Mouse (Mus musculus): ENCODE measurements around the gene Degs1. TPM values are rescaled to one million over a fixed set of nuclear protein-coding genes. Genes with fewer than 3 reads are reported as not detected.
A peak's percentile ranks its signal among the peaks of the same experiment; 100 is the strongest.

Degs1 gene
- polyA plus RNA-seq, 1 experiment from 2014 or later, result 169 TPM

DNA sequence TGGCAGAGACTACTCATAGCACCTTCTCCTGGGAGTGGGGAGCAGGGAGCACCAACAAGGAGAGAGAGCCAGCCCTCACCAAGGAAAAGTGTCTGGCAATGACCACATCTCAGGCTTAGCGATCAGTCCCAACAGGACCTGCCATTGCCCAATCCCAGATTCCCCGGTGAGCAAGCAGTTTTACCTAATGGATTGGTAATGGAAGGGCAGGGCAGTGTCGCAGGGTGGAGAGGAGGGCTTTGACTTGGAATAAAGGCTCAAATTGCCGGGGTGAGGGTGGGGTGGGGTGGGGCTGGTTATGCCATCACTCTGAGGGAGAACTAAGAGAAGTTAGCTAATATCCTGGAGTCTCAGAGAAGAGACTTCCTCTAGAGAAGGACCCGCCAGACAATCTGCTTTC, 11.0 kb downstream of the Degs1 start:
- Histone ChIP-seq H3K27me3 (ENCODE audit: insufficient read depth, low read length) (no peaks in the 10 kb centered on the region), H3K27ac (no peak overlapping the region), H3K4me1 (replicated peaks; ENCODE audit: insufficient read depth, low read length) (no peaks in the 10 kb centered on the region), H3K9ac (ENCODE audit: low read depth, low read length) (no peak overlapping the region), H3K4me2 (ENCODE audit: low read length) (no peak overlapping the region), H3K4me3 (replicated peaks; ENCODE audit: low read depth, low read length) (no peak overlapping the region), H3K36me3 (ENCODE audit: insufficient read depth, low read length) (peaks cover 8% of the 10 kb centered on the region; the same call in 1 of the 2 replicates), H3K9me3 (replicated peaks; ENCODE audit: low read length) (no peaks in the 10 kb centered on the region)
- DNase-seq (ENCODE audit: low spot score), result no peak
- ATAC-seq (replicated peaks; ENCODE audit: low FRiP score, low read depth), result no peak
- no peak for TF ChIP-seq CTCF (IDR thresholded peaks at IDR 0.05; ENCODE audit: low read depth)
- WGBS, result 68% methylated on average over 5 of the region's 5 CpGs

DNA sequence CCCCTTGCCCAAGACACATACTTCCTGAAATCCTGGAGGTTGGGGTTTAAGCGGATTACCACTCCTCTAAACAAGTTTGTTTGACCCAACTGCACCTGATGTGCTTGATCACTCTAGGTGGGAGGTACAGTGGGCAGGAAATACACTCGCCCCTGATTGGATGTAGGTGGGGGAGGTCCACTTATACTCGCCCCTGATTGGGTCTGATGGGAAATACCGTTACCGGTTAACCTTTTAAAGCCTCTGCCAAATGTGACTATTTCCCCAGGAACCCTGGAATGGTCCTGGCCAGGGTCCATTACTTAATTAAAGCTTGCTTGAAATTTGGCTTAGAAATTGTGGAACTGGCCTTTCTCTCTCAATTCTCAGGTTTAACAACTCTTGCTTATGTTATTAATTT, 11.5 kb downstream of the Degs1 start:
- H3K27ac ChIP-seq, result no peak overlapping the region
- ATAC-seq (replicated peaks; ENCODE audit: low FRiP score, low read depth) (peak; percentile 62), DNase-seq (ENCODE audit: low spot score) (no peak)
- H3K9ac ChIP-seq (ENCODE audit: low read depth, low read length), result no peak overlapping the region
- no peaks in the 10 kb centered on the region for H3K4me1 ChIP-seq (replicated peaks; ENCODE audit: insufficient read depth, low read length)
- H3K4me3 ChIP-seq (replicated peaks; ENCODE audit: low read depth, low read length), result no peak overlapping the region
- no peaks in the 10 kb centered on the region for H3K27me3 ChIP-seq (ENCODE audit: insufficient read depth, low read length)
- no peaks in the 10 kb centered on the region for H3K9me3 ChIP-seq (replicated peaks; ENCODE audit: low read length)
- 87% methylated on average over 5 of the region's 5 CpGs for WGBS
- H3K36me3 ChIP-seq (ENCODE audit: insufficient read depth, low read length), result peaks cover 8% of the 10 kb centered on the region; the same call in 1 of the 2 replicates
- TF ChIP-seq CTCF (IDR thresholded peaks at IDR 0.05; ENCODE audit: low read depth), result no peak
- H3K4me2 ChIP-seq (ENCODE audit: low read length), result no peak overlapping the region

DNA sequence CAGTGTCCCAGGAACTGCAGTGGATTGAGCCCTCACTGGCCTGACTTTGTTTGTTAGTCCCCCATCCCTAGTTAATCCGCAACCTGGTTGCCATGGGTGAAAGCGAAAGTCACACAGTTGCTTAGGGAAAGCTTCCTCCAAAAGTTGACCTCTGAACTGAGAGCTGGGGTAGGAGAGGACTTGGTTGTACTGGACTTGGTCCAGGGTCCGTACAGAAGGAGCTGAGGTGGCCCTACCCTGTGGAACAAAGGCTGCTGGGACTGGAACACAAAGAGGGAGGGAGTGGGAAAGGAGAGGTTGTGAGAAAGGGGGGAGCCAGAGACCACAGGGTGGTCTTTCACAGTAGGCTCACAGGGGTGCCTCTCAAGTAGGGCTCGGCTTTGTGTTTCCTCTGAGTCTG, 14.3 kb downstream of the Degs1 start:
- Histone ChIP-seq H3K27ac (peak overlapping the region; percentile 48), H3K36me3 (ENCODE audit: insufficient read depth, low read length) (0 out of 2 replicates have a peak, but pooled peaks cover 4% of the 10 kb centered on the region), H3K4me3 (replicated peaks; ENCODE audit: low read depth, low read length) (no peak overlapping the region), H3K4me2 (ENCODE audit: low read length) (no peak overlapping the region), H3K4me1 (replicated peaks; ENCODE audit: insufficient read depth, low read length) (no peaks in the 10 kb centered on the region), H3K9ac (ENCODE audit: low read depth, low read length) (no peak overlapping the region), H3K27me3 (ENCODE audit: insufficient read depth, low read length) (no peaks in the 10 kb centered on the region), H3K9me3 (replicated peaks; ENCODE audit: low read length) (no peaks in the 10 kb centered on the region)
- TF ChIP-seq CTCF (IDR thresholded peaks at IDR 0.05; ENCODE audit: low read depth), result no peak
- peak; percentile 91 for ATAC-seq (replicated peaks; ENCODE audit: low FRiP score, low read depth)
- 60% methylated on average over 4 of the region's 4 CpGs for WGBS
- DNase-seq (ENCODE audit: low spot score), result peak; percentile 39

- no peaks in the 10 kb centered on the region for H3K4me1 ChIP-seq (replicated peaks; ENCODE audit: insufficient read depth, low read length)
- H3K9me3 ChIP-seq (replicated peaks; ENCODE audit: low read length), result no peaks in the 10 kb centered on the region
- no peak overlapping the region for H3K9ac ChIP-seq (ENCODE audit: low read depth, low read length)
- ATAC-seq (replicated peaks; ENCODE audit: low FRiP score, low read depth), result no peak
- H3K27ac ChIP-seq, result no peak overlapping the region
- no peak for DNase-seq (ENCODE audit: low spot score)
- H3K36me3 ChIP-seq (ENCODE audit: insufficient read depth, low read length), result no peaks in the 10 kb centered on the region
- H3K27me3 ChIP-seq (ENCODE audit: insufficient read depth, low read length), result no peaks in the 10 kb centered on the region
- H3K4me2 ChIP-seq (ENCODE audit: low read length), result no peak overlapping the region
- TF ChIP-seq CTCF (IDR thresholded peaks at IDR 0.05; ENCODE audit: low read depth), result no peak
- no peak overlapping the region for H3K4me3 ChIP-seq (replicated peaks; ENCODE audit: low read depth, low read length)
- WGBS, result 93% methylated on average over 11 of the region's 11 CpGs
Measured at GRCm38 (mm10) chr1:182266028-182266525, 16.5 kb downstream of the Degs1 start.

GRCm38 (mm10) chr1:182256041-182256680, 26.4 kb downstream of the Degs1 start:
- no peak for TF ChIP-seq CTCF (IDR thresholded peaks at IDR 0.05; ENCODE audit: low read depth)
- H3K4me1 ChIP-seq (replicated peaks; ENCODE audit: insufficient read depth, low read length), result no peaks in the 10 kb centered on the region
- no peak overlapping the region for H3K4me3 ChIP-seq (replicated peaks; ENCODE audit: low read depth, low read length)
- H3K9me3 ChIP-seq (replicated peaks; ENCODE audit: low read length), result no peaks in the 10 kb centered on the region
- DNase-seq (ENCODE audit: low spot score) (no peak), ATAC-seq (replicated peaks; ENCODE audit: low FRiP score, low read depth) (no peak)
- 84% methylated on average over 11 of the region's 11 CpGs for WGBS
- no peak overlapping the region for H3K9ac ChIP-seq (ENCODE audit: low read depth, low read length)
- H3K36me3 ChIP-seq (ENCODE audit: insufficient read depth, low read length), result no peaks in the 10 kb centered on the region
- H3K4me2 ChIP-seq (ENCODE audit: low read length), result no peak overlapping the region
- no peaks in the 10 kb centered on the region for H3K27me3 ChIP-seq (ENCODE audit: insufficient read depth, low read length)
- H3K27ac ChIP-seq, result no peak overlapping the region

GRCm38 (mm10) chr1:182255031-182255430, 27.6 kb downstream of the Degs1 start:
- H3K9me3 ChIP-seq (replicated peaks; ENCODE audit: low read length), result no peaks in the 10 kb centered on the region
- no peak overlapping the region for H3K4me3 ChIP-seq (replicated peaks; ENCODE audit: low read depth, low read length)
- H3K9ac ChIP-seq (ENCODE audit: low read depth, low read length), result no peak overlapping the region
- no peaks in the 10 kb centered on the region for H3K36me3 ChIP-seq (ENCODE audit: insufficient read depth, low read length)
- no peaks in the 10 kb centered on the region for H3K27me3 ChIP-seq (ENCODE audit: insufficient read depth, low read length)
- TF ChIP-seq CTCF (IDR thresholded peaks at IDR 0.05; ENCODE audit: low read depth), result no peak
- ATAC-seq (replicated peaks; ENCODE audit: low FRiP score, low read depth) (no peak), DNase-seq (ENCODE audit: low spot score) (no peak)
- 73% methylated on average over 11 of the region's 11 CpGs for WGBS
- H3K4me2 ChIP-seq (ENCODE audit: low read length), result no peak overlapping the region
- H3K27ac ChIP-seq, result no peak overlapping the region
- no peaks in the 10 kb centered on the region for H3K4me1 ChIP-seq (replicated peaks; ENCODE audit: insufficient read depth, low read length)
